21 mouse cellular contexts compared by ENCODE assay signal in genomic region chr13:72445336-72445735, GRCm38 (mm10).
A peak's percentile ranks its signal among the peaks of the same experiment; 100 is the strongest.
DNase-seq lines count a peak whose midpoint lies in the region; ATAC-seq and TF ChIP-seq lines count a peak whose summit lies in the region.
"Had no signal": no experiment of that assay in that cellular context is flagged by ENCODE, and none has a peak within 500 bp of the region (broad histone marks: within the 10 kb centered on the region; RNA-seq: fewer than 3 reads in every experiment).

No protein-coding gene starts in this region.

- H3K27me3 ChIP-seq in kidney, adult 2 months (replicated peaks; ENCODE audit: control insufficient read depth, insufficient read depth, low read length), result no peaks in the 10 kb centered on the region
- no peaks in the 10 kb centered on the region for H3K27me3 ChIP-seq in kidney, embryonic 14.5 days (ENCODE audit: control insufficient read depth, insufficient read depth, low read length)
- H3K27me3 ChIP-seq: embryonic facial prominence, embryonic 13.5 days; embryonic facial prominence, embryonic 15.5 days; forebrain, embryonic 12.5 days had no signal

- no peak overlapping the region for H3K4me3 ChIP-seq in kidney, adult 2 months (ENCODE audit: insufficient read depth, low read depth, low read length)
- no peak overlapping the region for H3K4me3 ChIP-seq in kidney, embryonic 14.5 days (ENCODE audit: low read length)
- H3K4me3 ChIP-seq: embryonic facial prominence, embryonic 13.5 days; embryonic facial prominence, embryonic 15.5 days; erythroblast, embryonic 14.5 days; forebrain, embryonic 10.5 days; forebrain, embryonic 12.5 days had no signal

- no peaks in the 10 kb centered on the region for H3K9me3 ChIP-seq in kidney, embryonic 14.5 days (ENCODE audit: control insufficient read depth, low read length)
- H3K9me3 ChIP-seq: embryonic facial prominence, embryonic 13.5 days; embryonic facial prominence, embryonic 15.5 days; forebrain, embryonic 10.5 days; forebrain, embryonic 12.5 days had no signal

- H3K4me1 ChIP-seq in kidney, adult 2 months (ENCODE audit: control insufficient read depth, insufficient read depth, low read length), result peaks cover 3% of the 10 kb centered on the region; the same call in 1 of the 2 replicates
- H3K4me1 ChIP-seq in kidney, embryonic 14.5 days (ENCODE audit: control insufficient read depth, insufficient read depth, low read length), result no peaks in the 10 kb centered on the region
- H3K4me1 ChIP-seq: embryonic facial prominence, embryonic 13.5 days; embryonic facial prominence, embryonic 15.5 days; forebrain, embryonic 12.5 days had no signal

- 49% methylated on average over 3 of the region's 3 CpGs for whole genome bisulfite sequencing in kidney, adult 2 months
- WGBS in kidney, embryonic 14.5 days, result 63% methylated on average over 3 of the region's 3 CpGs

- no peak for TF ChIP-seq CTCF in kidney, adult 2 months (conservative IDR thresholded peaks at IDR 0.05; ENCODE audit: insufficient read depth, insufficient read length, low read depth, low read length)

- H3K36me3 ChIP-seq in kidney, adult 2 months (ENCODE audit: control insufficient read depth, insufficient read depth, low read length), result no peaks in the 10 kb centered on the region
- H3K36me3 ChIP-seq in kidney, embryonic 14.5 days (ENCODE audit: control insufficient read depth, insufficient read depth, low read length), result no peaks in the 10 kb centered on the region
- H3K36me3 ChIP-seq: embryonic facial prominence, embryonic 13.5 days; embryonic facial prominence, embryonic 15.5 days; forebrain, embryonic 10.5 days; forebrain, embryonic 12.5 days had no signal

- peak; percentile 73 for DNase-seq in kidney, adult 2 months
- peak; percentile 62 for DNase-seq in kidney, adult 9 months
- no peak for DNase-seq in kidney, adult 11 months
- DNase-seq: adrenal gland, adult 2 months; adrenal gland, postnatal 10 days; adrenal gland, postnatal 25 days; cerebellum, adult 11 months; cerebellum, adult 18-20 months; cerebellum, adult 8-10 months; cerebellum, adult 9-11 months; cerebellum, postnatal 14 days; cerebellum, postnatal 36 days; embryo, embryonic 11 days had no signal

- H3K4me2 ChIP-seq in kidney, embryonic 14.5 days (replicated peaks; ENCODE audit: low read depth, low read length), result no peak overlapping the region
- H3K4me2 ChIP-seq: embryonic facial prominence, embryonic 13.5 days; embryonic facial prominence, embryonic 15.5 days; forebrain, embryonic 12.5 days had no signal

- TF ChIP-seq POLR2A in kidney, adult 2 months (IDR thresholded peaks at IDR 0.05; ENCODE audit: low read depth, low read length), result no peak

- ATAC-seq in kidney, embryonic 14.5 days (ENCODE audit: low FRiP score, low TSS enrichment), result no peak
- ATAC-seq: forebrain, embryonic 14.5 days; forebrain, embryonic 16.5 days had no signal

- no peak overlapping the region for H3K9ac ChIP-seq in kidney, embryonic 14.5 days (ENCODE audit: low read depth, low read length)
- H3K9ac ChIP-seq: embryonic facial prominence, embryonic 13.5 days; embryonic facial prominence, embryonic 15.5 days; forebrain, embryonic 12.5 days had no signal

- H3K27ac ChIP-seq in kidney, adult 2 months (ENCODE audit: insufficient read depth, low read depth, low read length), result no peak overlapping the region
- no peak overlapping the region for H3K27ac ChIP-seq in kidney, embryonic 14.5 days (ENCODE audit: low read depth, low read length)
- H3K27ac ChIP-seq: embryonic facial prominence, embryonic 13.5 days; embryonic facial prominence, embryonic 15.5 days; forebrain, embryonic 10.5 days; forebrain, embryonic 12.5 days had no signal
